Mouse (Mus musculus): Measurements from ENCODE around the gene Aldh16a1. TPM values are rescaled to one million over a fixed set of nuclear protein-coding genes. Genes with fewer than 3 reads are reported as not detected.

Aldh16a1 gene
- total and polyA plus RNA-seq, 3 experiments = 26.9 to 49.8 (median 45.1) TPM

DNA sequence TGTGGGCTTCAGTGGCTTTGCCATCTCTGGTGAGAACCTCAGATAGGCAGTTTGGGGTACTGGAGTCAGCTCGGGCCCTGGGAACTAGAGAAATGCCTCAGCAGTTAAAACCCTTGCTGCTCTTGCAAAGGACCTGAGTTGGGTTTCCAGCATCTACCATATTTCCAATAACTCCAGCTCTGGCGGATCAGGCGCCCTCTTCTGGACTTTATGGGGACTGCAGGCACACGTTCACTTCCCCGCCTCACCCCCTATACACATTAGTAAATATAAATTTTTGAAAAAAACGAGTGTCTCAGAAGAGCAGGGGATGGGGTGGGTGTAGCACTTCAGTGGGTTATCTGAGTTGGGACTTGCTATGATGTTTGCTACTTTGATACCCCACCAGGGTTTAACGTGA, 18.6 kb upstream of the Aldh16a1 start:
- no peak for DNase-seq (ENCODE audit: extremely low read depth)
- Histone ChIP-seq H3K4me1 (ENCODE audit: control insufficient read depth in 1 of 2, insufficient read depth in 2 of 2) (peaks cover 7 to 10% of the 10 kb centered on the region in 2 experiments), H3K4me2 (ENCODE audit: insufficient read depth, low read depth, poor library complexity, severe bottlenecking) (no peak overlapping the region), H3K27me3 (replicated peaks) (peaks cover 56% of the 10 kb centered on the region), H3K36me3 (replicated peaks in 1 of 2; ENCODE audit: control insufficient read depth in 1 of 2, insufficient read depth in 1 of 2, low read length in 1 of 2) (no peaks in the 10 kb centered on the region), H3K9me3 (replicated peaks; ENCODE audit: low read length) (peaks cover 36% of the 10 kb centered on the region), H3K9ac (ENCODE audit: insufficient read depth, low read depth) (no peak overlapping the region), H3K4me3 (replicated peaks in 1 of 3; ENCODE audit: low read depth in 2 of 3, low read length in 2 of 3, poor library complexity in 1 of 3) (no peak overlapping the region), H3K27ac (ENCODE audit: insufficient read depth, low read depth) (no peak overlapping the region), H3K79me2 (replicated peaks; ENCODE audit: control insufficient read depth, extremely low read depth, insufficient read depth, poor library complexity, severe bottlenecking) (no peaks in the 10 kb centered on the region)
- TF ChIP-seq ZKSCAN1 (IDR thresholded peaks at IDR 0.05; ENCODE audit: borderline replicate concordance, low read depth, low read length) = no peak
- no peak; the same call in none of the 2 replicates for TF ChIP-seq RAD21 (IDR thresholded peaks at IDR 0.05; ENCODE audit: low read depth, low read length)
- no peak for TF ChIP-seq POLR2A (IDR thresholded peaks at IDR 0.05; ENCODE audit: low read depth, low read length)
- TF ChIP-seq IRF4 (IDR thresholded peaks at IDR 0.05; ENCODE audit: low read depth, low read length) = no peak
- peak; percentile 42 to 61; a peak in 3 of 4 replicates for TF ChIP-seq CTCF (conservative IDR thresholded peaks at IDR 0.05 in 1 of 2, IDR thresholded peaks at IDR 0.05 in 1 of 2; ENCODE audit: low read depth in 2 of 2, low read length in 2 of 2)
- peak; percentile 33 for TF ChIP-seq SMC3 (IDR thresholded peaks at IDR 0.05; ENCODE audit: low read depth, low read length)
- in situ Hi-C loops (cut with MboI; ENCODE audit: low pct_ligation_motif_present, low pct_unique_long_range_greater_than_20kb, low sequenced_read_pairs) (no loop called here), dilution Hi-C loops (cut with MboI; ENCODE audit: extremely low pct_ligation_motif_present, extremely low pct_unique_long_range_greater_than_20kb, low sequenced_read_pairs) (no loop called here)

DNA sequence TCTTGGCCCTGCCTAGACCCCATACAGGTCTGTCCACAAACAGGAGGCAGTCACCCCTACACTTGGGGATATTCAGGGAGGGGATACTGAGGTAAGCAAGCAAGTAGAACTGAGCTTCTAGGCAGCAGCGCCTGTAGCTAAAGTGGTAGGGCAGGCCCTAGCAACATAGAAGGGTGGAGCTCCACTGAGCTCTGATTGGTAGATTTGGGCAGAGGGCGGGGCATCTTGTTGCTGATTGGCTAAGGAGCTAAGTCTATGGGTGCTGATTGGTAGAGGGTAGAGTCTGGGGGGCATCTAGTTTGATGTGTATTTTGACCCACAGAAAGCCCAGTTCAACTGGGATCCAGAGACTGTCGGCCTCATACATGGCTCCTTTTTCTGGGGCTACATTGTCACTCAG, 15.1 kb upstream of the Aldh16a1 start:
- dilution Hi-C loops (cut with MboI; ENCODE audit: extremely low pct_ligation_motif_present, extremely low pct_unique_long_range_greater_than_20kb, low sequenced_read_pairs) (no loop called here), in situ Hi-C loops (cut with MboI; ENCODE audit: low pct_ligation_motif_present, low pct_unique_long_range_greater_than_20kb, low sequenced_read_pairs) (loop anchor here (10.0 kb wide), 1 partner anchor 135 kb away; no protein-coding TSS in a partner anchor)
- Histone ChIP-seq H3K4me3 (replicated peaks in 1 of 3; ENCODE audit: low read depth in 2 of 3, low read length in 2 of 3, poor library complexity in 1 of 3) (no peak overlapping the region), H3K27ac (ENCODE audit: insufficient read depth, low read depth) (no peak overlapping the region), H3K36me3 (replicated peaks in 1 of 2; ENCODE audit: control insufficient read depth in 1 of 2, insufficient read depth in 1 of 2, low read length in 1 of 2) (no peaks in the 10 kb centered on the region), H3K27me3 (replicated peaks) (peaks cover 54% of the 10 kb centered on the region), H3K4me1 (ENCODE audit: control insufficient read depth in 1 of 2, insufficient read depth in 2 of 2) (peaks cover under 1 to 2% of the 10 kb centered on the region in 2 experiments), H3K9ac (ENCODE audit: insufficient read depth, low read depth) (no peak overlapping the region), H3K4me2 (ENCODE audit: insufficient read depth, low read depth, poor library complexity, severe bottlenecking) (no peak overlapping the region), H3K9me3 (replicated peaks; ENCODE audit: low read length) (peaks cover 36% of the 10 kb centered on the region), H3K79me2 (replicated peaks; ENCODE audit: control insufficient read depth, extremely low read depth, insufficient read depth, poor library complexity, severe bottlenecking) (no peaks in the 10 kb centered on the region)
- DNase-seq (ENCODE audit: extremely low read depth) = no peak
- no peak for TF ChIP-seq CTCF (conservative IDR thresholded peaks at IDR 0.05 in 1 of 2, IDR thresholded peaks at IDR 0.05 in 1 of 2; ENCODE audit: low read depth in 2 of 2, low read length in 2 of 2)
- no peak for TF ChIP-seq POLR2AphosphoS2 (IDR thresholded peaks at IDR 0.05; ENCODE audit: low read depth, low read length)
- no peak for TF ChIP-seq MAFK (IDR thresholded peaks at IDR 0.05; ENCODE audit: insufficient replicate concordance, low read length)
- no peak for TF ChIP-seq UBTF (IDR thresholded peaks at IDR 0.05; ENCODE audit: low read depth, low read length)
- no peak for TF ChIP-seq ELF1 (IDR thresholded peaks at IDR 0.05; ENCODE audit: low read depth, low read length)
- no peak for TF ChIP-seq SIN3A (IDR thresholded peaks at IDR 0.05; ENCODE audit: low read length)
- no peak for TF ChIP-seq ZC3H11A (IDR thresholded peaks at IDR 0.05; ENCODE audit: low read depth, low read length)
- no peak for TF ChIP-seq USF1 (IDR thresholded peaks at IDR 0.05; ENCODE audit: low read depth, low read length)

DNA sequence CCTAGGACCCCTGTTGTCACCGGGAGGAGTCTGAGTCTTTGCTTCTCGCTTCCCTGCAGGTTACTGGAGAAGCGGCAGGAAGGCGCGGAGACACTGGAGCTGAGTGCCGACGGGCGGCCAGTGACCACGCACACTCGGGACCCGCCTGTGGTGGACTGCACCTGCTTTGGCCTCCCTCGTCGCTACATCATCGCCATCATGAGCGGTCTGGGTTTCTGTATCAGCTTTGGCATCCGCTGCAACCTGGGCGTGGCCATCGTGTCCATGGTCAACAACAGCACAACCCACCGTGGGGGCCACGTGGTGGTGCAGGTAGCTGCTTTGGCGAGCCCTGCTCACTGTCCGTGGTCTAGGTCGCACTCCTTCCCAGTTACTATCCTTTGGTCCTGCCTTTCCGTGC, 14.3 kb upstream of the Aldh16a1 start:
- dilution Hi-C loops (cut with MboI; ENCODE audit: extremely low pct_ligation_motif_present, extremely low pct_unique_long_range_greater_than_20kb, low sequenced_read_pairs) = no loop called here
- peaks cover 36% of the 10 kb centered on the region for H3K9me3 ChIP-seq (replicated peaks; ENCODE audit: low read length)
- TF ChIP-seq MXI1 (IDR thresholded peaks at IDR 0.05; ENCODE audit: low read depth, low read length) (no peak), TBP (conservative IDR thresholded peaks at IDR 0.05; ENCODE audit: low read depth, low read length) (no peak), GABPA (IDR thresholded peaks at IDR 0.05; ENCODE audit: insufficient replicate concordance, low read depth, low read length) (no peak), CHD1 (IDR thresholded peaks at IDR 0.05; ENCODE audit: low read depth, low read length) (no peak), CTCF (conservative IDR thresholded peaks at IDR 0.05 in 1 of 2, IDR thresholded peaks at IDR 0.05 in 1 of 2; ENCODE audit: low read depth in 2 of 2, low read length in 2 of 2) (no peak), EP300 (IDR thresholded peaks at IDR 0.05; ENCODE audit: low read length) (no peak), NELFE (IDR thresholded peaks at IDR 0.05; ENCODE audit: low read depth, low read length) (no peak), ZMIZ1 (IDR thresholded peaks at IDR 0.05; ENCODE audit: low read depth, low read length) (no peak), MYC (IDR thresholded peaks at IDR 0.05; ENCODE audit: low read depth, low read length) (no peak), RAD21 (IDR thresholded peaks at IDR 0.05; ENCODE audit: low read depth, low read length) (no peak), JUN (IDR thresholded peaks at IDR 0.05; ENCODE audit: insufficient read depth, low read depth, low read length) (no peak), RCOR1 (conservative IDR thresholded peaks at IDR 0.05; ENCODE audit: low read depth, low read length) (no peak), ZKSCAN1 (IDR thresholded peaks at IDR 0.05; ENCODE audit: borderline replicate concordance, low read depth, low read length) (no peak), CHD2 (IDR thresholded peaks at IDR 0.05; ENCODE audit: low read length) (no peak), ZNF384 (IDR thresholded peaks at IDR 0.05; ENCODE audit: low read depth, low read length) (no peak), BHLHE40 (IDR thresholded peaks at IDR 0.05; ENCODE audit: low read depth, low read length) (no peak), KAT2A (IDR thresholded peaks at IDR 0.05; ENCODE audit: insufficient replicate concordance, low read length) (no peak)

More for the DNA sequence above, 14.3 kb upstream of the Aldh16a1 start:
- no peaks in the 10 kb centered on the region for H3K79me2 ChIP-seq (replicated peaks; ENCODE audit: control insufficient read depth, extremely low read depth, insufficient read depth, poor library complexity, severe bottlenecking)
- no peak overlapping the region for H3K27ac ChIP-seq (ENCODE audit: insufficient read depth, low read depth)
- no peaks in the 10 kb centered on the region for H3K4me1 ChIP-seq (ENCODE audit: control insufficient read depth in 1 of 2, insufficient read depth in 2 of 2)
- H3K4me2 ChIP-seq (ENCODE audit: insufficient read depth, low read depth, poor library complexity, severe bottlenecking) = no peak overlapping the region
- no peak overlapping the region for H3K9ac ChIP-seq (ENCODE audit: insufficient read depth, low read depth)
- H3K36me3 ChIP-seq (replicated peaks in 1 of 2; ENCODE audit: control insufficient read depth in 1 of 2, insufficient read depth in 1 of 2, low read length in 1 of 2) = no peaks in the 10 kb centered on the region
- in situ Hi-C loops (cut with MboI; ENCODE audit: low pct_ligation_motif_present, low pct_unique_long_range_greater_than_20kb, low sequenced_read_pairs) = loop anchor here (10.0 kb wide), 1 partner anchor 136 kb away; no protein-coding TSS in a partner anchor
- no peak for DNase-seq (ENCODE audit: extremely low read depth)
- peaks cover 61% of the 10 kb centered on the region for H3K27me3 ChIP-seq (replicated peaks)
- no peak overlapping the region for H3K4me3 ChIP-seq (replicated peaks in 1 of 3; ENCODE audit: low read depth in 2 of 3, low read length in 2 of 3, poor library complexity in 1 of 3)

All from CH12.LX (cell line).